Mouse (Mus musculus) forebrain, embryonic 16.5 days (tissue): ENCODE data around the gene Gm29666. TPM values are rescaled to one million over a fixed set of nuclear protein-coding genes. Genes with fewer than 3 reads are reported as not detected.

ENCODE experiments used
- ATAC-seq: fragments of 200-750 bp; cut with Nextera tagmentation; 2 replicates; pipeline ENCODE4 v1.8.0; 2017; ENCODE audit warnings: mild to moderate bottlenecking, moderate library complexity
- H3K27ac ChIP-seq: fragments of 300-500 bp; sonication (generic); 2 replicates; pipeline ENCODE4 v1.5.1; 2014; ENCODE audit warnings: low read length, control low read depth
- H3K27me3 ChIP-seq: fragments of 300-500 bp; sonication (generic); replicated peaks from 2 replicates; pipeline ENCODE4 v1.6.1; 2014; ENCODE audit warnings: low read length; ENCODE audit not compliant: control insufficient read depth, insufficient read depth
- H3K36me3 ChIP-seq: fragments of 300-500 bp; sonication (generic); 2 replicates; pipeline ENCODE4 v1.6.1; 2014; ENCODE audit not compliant: control insufficient read depth, insufficient read depth
- H3K4me1 ChIP-seq: fragments of 300-500 bp; sonication (generic); replicated peaks from 2 replicates; pipeline ENCODE4 v1.6.1; 2014; ENCODE audit warnings: low read length; ENCODE audit not compliant: control insufficient read depth, insufficient read depth
- H3K4me2 ChIP-seq: fragments of 300-500 bp; sonication (generic); 2 replicates; pipeline ENCODE4 v1.6.1; 2014; ENCODE audit warnings: mild to moderate bottlenecking, low read length, control low read depth
- H3K4me3 ChIP-seq: fragments of 300-500 bp; sonication (generic); replicated peaks from 2 replicates; pipeline ENCODE4 v1.5.1; 2014; ENCODE audit warnings: mild to moderate bottlenecking, low read length, control low read depth
- H3K9ac ChIP-seq: fragments of 300-500 bp; sonication (generic); replicated peaks from 2 replicates; pipeline ENCODE4 v1.6.1; 2014; ENCODE audit warnings: low read depth, low read length, control low read depth
- H3K9me3 ChIP-seq: fragments of 300-500 bp; sonication (generic); 2 replicates; pipeline ENCODE4 v1.6.1; 2016; ENCODE audit warnings: low read length; ENCODE audit not compliant: control insufficient read depth
- WGBS: fragments of 180-500 bp; shearing (Covaris S2); extraction: QIAGEN DNeasy Blood & Tissue Kit; methylation state at CpG from one replicate; pipeline ENCODE4 v1.1.7; 2014; 5-methylcytosine and 5-hydroxymethylcytosine counted together
- polyA plus RNA-seq: library from polyadenylated mRNA; unstranded; fragments of >200 nt; fragmentation: Nextera tagmentation; extraction: Ambion mirVana; gene quantifications from 2 replicates; pipeline ENCODE4 v1.2.1, GENCODE M21; 2015

Gm29666 gene
- polyA plus RNA-seq, 1 experiment from 2014 or later: 1.1 TPM

- H3K27me3 ChIP-seq: no peaks in the 10 kb centered on the region
- no peak overlapping the region for H3K9ac ChIP-seq
- no peaks in the 10 kb centered on the region for H3K9me3 ChIP-seq
- WGBS: 92% methylated on average over 11 of the region's 11 CpGs
- H3K36me3 ChIP-seq: peaks cover 25% of the 10 kb centered on the region
- H3K4me3 ChIP-seq: no peak overlapping the region
- H3K4me2 ChIP-seq: no peak overlapping the region
- H3K27ac ChIP-seq: no peak overlapping the region
- peaks cover 8% of the 10 kb centered on the region for H3K4me1 ChIP-seq
- ATAC-seq: no peak
Measured at GRCm38 (mm10) chr15:84953259-84953658, 33.4 kb upstream of the Gm29666 start.

- ATAC-seq: no peak
- H3K27me3 ChIP-seq: no peaks in the 10 kb centered on the region
- WGBS: 85% methylated on average over 4 of the region's 4 CpGs
Measured at GRCm38 (mm10) chr15:84950053-84950452, 30.2 kb upstream of the Gm29666 start.

GRCm38 (mm10) chr15:84948990-84949389 lies 29.2 kb upstream of the Gm29666 start:
- Histone ChIP-seq H3K36me3 (peaks cover 32% of the 10 kb centered on the region), H3K9ac (no peak overlapping the region), H3K4me2 (no peak overlapping the region), H3K4me1 (no peaks in the 10 kb centered on the region), H3K4me3 (no peak overlapping the region), H3K9me3 (no peaks in the 10 kb centered on the region), H3K27me3 (no peaks in the 10 kb centered on the region), H3K27ac (no peak overlapping the region)
- WGBS: 75% methylated on average over 14 of the region's 14 CpGs
- ATAC-seq: no peak

More at GRCm38 (mm10) chr15:84950053-84950452, 30.2 kb upstream of the Gm29666 start:
- Histone ChIP-seq H3K4me3 (no peak overlapping the region), H3K9me3 (no peaks in the 10 kb centered on the region), H3K4me2 (no peak overlapping the region), H3K9ac (no peak overlapping the region), H3K4me1 (no peaks in the 10 kb centered on the region), H3K27ac (no peak overlapping the region), H3K36me3 (peaks cover 32% of the 10 kb centered on the region)

- WGBS: 79% methylated on average over 5 of the region's 5 CpGs
- Histone ChIP-seq H3K36me3 (peaks cover 23% of the 10 kb centered on the region), H3K9me3 (no peaks in the 10 kb centered on the region), H3K4me2 (no peak overlapping the region), H3K4me3 (no peak overlapping the region), H3K9ac (no peak overlapping the region), H3K27me3 (no peaks in the 10 kb centered on the region), H3K4me1 (no peaks in the 10 kb centered on the region), H3K27ac (no peak overlapping the region)
- ATAC-seq: no peak
Measured at GRCm38 (mm10) chr15:84944319-84944718, 24.5 kb upstream of the Gm29666 start.

GRCm38 (mm10) chr15:84942647-84943285 lies 22.9 kb upstream of the Gm29666 start:
- Histone ChIP-seq H3K27me3 (no peaks in the 10 kb centered on the region), H3K9me3 (no peaks in the 10 kb centered on the region), H3K27ac (no peak overlapping the region), H3K36me3 (peaks cover 30% of the 10 kb centered on the region), H3K9ac (no peak overlapping the region), H3K4me3 (no peak overlapping the region), H3K4me2 (no peak overlapping the region), H3K4me1 (no peaks in the 10 kb centered on the region)
- peak; percentile 68 for ATAC-seq
- 51% methylated on average over 11 of the region's 11 CpGs for WGBS

- H3K4me1 ChIP-seq: no peaks in the 10 kb centered on the region
- H3K27ac ChIP-seq: no peak overlapping the region
- H3K9ac ChIP-seq: no peak overlapping the region
- H3K4me3 ChIP-seq: no peak overlapping the region
- WGBS: 81% methylated on average over 12 of the region's 12 CpGs
- ATAC-seq: no peak
- H3K27me3 ChIP-seq: no peaks in the 10 kb centered on the region
- H3K36me3 ChIP-seq: peaks cover 49% of the 10 kb centered on the region
- no peak overlapping the region for H3K4me2 ChIP-seq
- no peaks in the 10 kb centered on the region for H3K9me3 ChIP-seq
Measured at GRCm38 (mm10) chr15:84940102-84940501, 20.3 kb upstream of the Gm29666 start.

GRCm38 (mm10) chr15:84934901-84935300 lies 15.1 kb upstream of the Gm29666 start:
- H3K4me3 ChIP-seq: no peak overlapping the region
- no peaks in the 10 kb centered on the region for H3K9me3 ChIP-seq
- H3K4me1 ChIP-seq: no peaks in the 10 kb centered on the region
- H3K27ac ChIP-seq: no peak overlapping the region
- no peak overlapping the region for H3K4me2 ChIP-seq
- H3K36me3 ChIP-seq: peaks cover 56% of the 10 kb centered on the region
- no peaks in the 10 kb centered on the region for H3K27me3 ChIP-seq
- WGBS: 66% methylated on average over 16 of the region's 16 CpGs
- H3K9ac ChIP-seq: no peak overlapping the region
- no peak for ATAC-seq

- no peak for ATAC-seq
- Histone ChIP-seq H3K27me3 (no peaks in the 10 kb centered on the region), H3K9me3 (no peaks in the 10 kb centered on the region), H3K4me2 (no peak overlapping the region), H3K36me3 (peaks cover 55% of the 10 kb centered on the region), H3K4me3 (no peak overlapping the region), H3K27ac (no peak overlapping the region), H3K4me1 (no peaks in the 10 kb centered on the region), H3K9ac (no peak overlapping the region)
- WGBS: 86% methylated on average over 5 of the region's 5 CpGs
Measured at GRCm38 (mm10) chr15:84932351-84932750, 12.5 kb upstream of the Gm29666 start.

- no peak for ATAC-seq
- Histone ChIP-seq H3K9ac (no peak overlapping the region), H3K9me3 (no peaks in the 10 kb centered on the region), H3K27me3 (no peaks in the 10 kb centered on the region), H3K4me1 (peaks cover 28% of the 10 kb centered on the region), H3K4me2 (peak overlapping the region; percentile 72), H3K4me3 (no peak overlapping the region), H3K36me3 (peaks cover 22% of the 10 kb centered on the region), H3K27ac (no peak overlapping the region)
- WGBS: 75% methylated on average over 1 of the region's 1 CpGs
Measured at GRCm38 (mm10) chr15:84925495-84926018, 5.7 kb upstream of the Gm29666 start.
